Mouse (Mus musculus) liver, embryonic 12.5 days (tissue): ENCODE measurements around the gene Apba2. TPM values are rescaled to one million over a fixed set of nuclear protein-coding genes. Genes with fewer than 3 reads are reported as not detected.

Experiments used
- ATAC-seq: fragments of 200-750 bp; cut with Nextera tagmentation; 2 replicates; pipeline ENCODE4 v1.8.0; 2017; ENCODE audit warnings: moderate number of reproducible peaks, mild to moderate bottlenecking, moderate library complexity
- H3K27ac ChIP-seq: fragments of 300-500 bp; sonication (generic); 2 replicates; pipeline ENCODE4 v1.5.1; 2016; ENCODE audit warnings: mild to moderate bottlenecking
- H3K27me3 ChIP-seq: fragments of 300-500 bp; sonication (generic); replicated peaks from 2 replicates; pipeline ENCODE4 v1.6.1; 2016; ENCODE audit warnings: mild to moderate bottlenecking, moderate library complexity
- H3K36me3 ChIP-seq: fragments of 300-500 bp; sonication (generic); 2 replicates; pipeline ENCODE4 v1.6.1; 2016; ENCODE audit warnings: mild to moderate bottlenecking, moderate library complexity
- H3K4me1 ChIP-seq: fragments of 300-500 bp; sonication (generic); 2 replicates; pipeline ENCODE4 v1.6.1; 2016
- H3K4me2 ChIP-seq: fragments of 300-500 bp; sonication (generic); 2 replicates; pipeline ENCODE4 v1.6.1; 2016; ENCODE audit warnings: mild to moderate bottlenecking, moderate library complexity
- H3K4me3 ChIP-seq: fragments of 300-500 bp; sonication (generic); 2 replicates; pipeline ENCODE4 v1.5.1; 2016; ENCODE audit warnings: mild to moderate bottlenecking, moderate library complexity
- H3K9ac ChIP-seq: fragments of 300-500 bp; sonication (generic); 2 replicates; pipeline ENCODE4 v1.6.1; 2016; ENCODE audit warnings: mild to moderate bottlenecking, moderate library complexity
- H3K9me3 ChIP-seq: fragments of 300-500 bp; sonication (generic); replicated peaks from 2 replicates; pipeline ENCODE4 v1.6.1; 2016; ENCODE audit warnings: mild to moderate bottlenecking, moderate library complexity
- WGBS: fragments of 180-500 bp; shearing (Covaris S2); methylation state at CpG from one replicate; pipeline ENCODE4 v1.1.7; 2016; ENCODE audit not compliant: insufficient replicate concordance; 5-methylcytosine and 5-hydroxymethylcytosine counted together
- polyA plus RNA-seq: library from polyadenylated mRNA; unstranded; fragments of >200 nt; fragmentation: Nextera tagmentation; extraction: Ambion mirVana; gene quantifications from 2 replicates; pipeline ENCODE4 v1.2.1, GENCODE M21; 2016

Apba2 gene
- polyA plus RNA-seq, 1 experiment from 2014 or later: 0.18 TPM

DNA sequence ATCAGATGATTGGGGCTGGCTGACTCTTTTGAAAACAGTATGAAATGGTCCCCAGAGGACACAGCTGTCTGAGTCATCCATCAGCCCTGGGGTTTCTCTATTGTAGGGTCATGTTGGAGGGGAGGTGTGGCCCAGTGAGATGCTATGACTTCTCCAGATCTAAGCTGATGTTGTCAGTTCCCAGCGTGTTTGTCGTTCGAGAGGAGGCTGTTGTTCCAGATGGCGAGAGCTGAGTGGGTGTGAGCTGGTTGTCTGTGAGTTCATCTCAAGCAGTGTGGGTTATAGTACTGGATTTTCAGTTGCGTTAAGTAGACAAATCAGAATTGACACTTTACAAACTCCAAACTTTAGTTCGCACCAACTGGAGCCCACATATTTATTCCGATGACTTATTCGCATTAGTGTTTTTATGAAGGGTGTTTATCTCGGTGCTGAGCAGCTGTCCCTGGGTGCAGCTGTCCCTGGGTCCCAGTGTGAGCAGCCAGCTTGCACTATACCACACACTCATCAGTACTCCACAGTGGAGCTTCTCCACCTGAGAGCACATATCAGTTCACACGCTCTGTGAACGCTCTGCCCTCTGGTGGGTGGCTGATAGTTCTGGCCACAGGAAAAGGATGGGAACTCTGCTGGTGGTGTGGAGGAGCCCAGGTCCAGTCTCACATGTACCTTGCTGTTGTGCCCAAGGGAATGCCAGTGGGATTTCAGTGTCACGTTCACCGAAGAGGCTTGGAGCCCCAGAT lies 208.2 kb downstream of the Apba2 start:
- Histone ChIP-seq H3K4me1 (no peaks in the 10 kb centered on the region), H3K27ac (no peak overlapping the region), H3K4me2 (no peak overlapping the region), H3K27me3 (no peaks in the 10 kb centered on the region), H3K36me3 (no peaks in the 10 kb centered on the region), H3K4me3 (no peak overlapping the region), H3K9me3 (no peaks in the 10 kb centered on the region), H3K9ac (no peak overlapping the region)
- no peak for ATAC-seq
- WGBS: 76% methylated on average over 13 of the region's 13 CpGs

DNA sequence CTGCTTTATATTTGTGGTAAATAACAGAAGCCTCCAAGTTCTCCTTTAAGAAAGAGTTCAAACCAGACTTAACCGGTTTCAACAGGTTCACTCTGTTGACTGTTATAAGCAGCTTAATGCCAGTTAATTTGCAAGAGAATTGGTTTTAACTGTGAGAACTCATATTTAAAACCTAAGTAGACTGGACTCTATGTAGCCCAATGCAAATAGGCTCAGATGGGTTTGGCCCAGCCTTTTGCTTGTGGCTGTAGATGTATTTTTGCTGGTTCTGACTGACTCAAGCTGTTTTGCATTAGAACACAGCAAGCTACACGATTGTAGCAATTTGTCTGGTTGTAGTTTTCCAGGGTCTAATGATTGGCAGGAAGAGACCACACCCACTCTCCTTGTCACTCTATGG lies 214.8 kb downstream of the Apba2 start:
- Histone ChIP-seq H3K4me2 (no peak overlapping the region), H3K9ac (no peak overlapping the region), H3K27ac (no peak overlapping the region), H3K27me3 (no peaks in the 10 kb centered on the region), H3K9me3 (no peaks in the 10 kb centered on the region), H3K36me3 (no peaks in the 10 kb centered on the region), H3K4me1 (no peaks in the 10 kb centered on the region), H3K4me3 (no peak overlapping the region)
- WGBS: 58% methylated on average over 2 of the region's 2 CpGs
- no peak for ATAC-seq

DNA sequence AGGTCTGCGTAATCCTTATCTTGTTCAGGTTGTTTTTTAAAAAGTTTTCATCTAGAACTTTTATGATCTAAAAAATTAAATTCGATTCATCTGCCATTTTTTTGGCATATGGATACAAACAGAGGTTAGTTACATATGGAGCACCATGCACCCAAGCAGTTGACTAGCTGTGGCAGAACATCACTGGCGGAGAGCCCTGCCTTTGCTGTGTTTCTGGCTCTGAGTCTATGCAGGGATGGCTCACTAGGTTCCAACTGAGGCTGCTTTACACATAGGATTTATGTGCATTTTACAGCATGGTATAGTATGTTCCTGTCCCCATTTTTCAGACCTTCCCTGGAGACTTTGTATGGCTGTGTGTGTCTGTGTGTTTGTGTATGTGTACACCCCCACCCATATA lies 221.8 kb downstream of the Apba2 start:
- H3K27ac ChIP-seq: no peak overlapping the region
- no peak for ATAC-seq
- no peaks in the 10 kb centered on the region for H3K9me3 ChIP-seq
- no peaks in the 10 kb centered on the region for H3K4me1 ChIP-seq
- no peaks in the 10 kb centered on the region for H3K27me3 ChIP-seq
- no peak overlapping the region for H3K4me2 ChIP-seq
- no peak overlapping the region for H3K9ac ChIP-seq
- H3K4me3 ChIP-seq: no peak overlapping the region
- H3K36me3 ChIP-seq: no peaks in the 10 kb centered on the region
- 64% methylated on average over 3 of the region's 3 CpGs for WGBS

DNA sequence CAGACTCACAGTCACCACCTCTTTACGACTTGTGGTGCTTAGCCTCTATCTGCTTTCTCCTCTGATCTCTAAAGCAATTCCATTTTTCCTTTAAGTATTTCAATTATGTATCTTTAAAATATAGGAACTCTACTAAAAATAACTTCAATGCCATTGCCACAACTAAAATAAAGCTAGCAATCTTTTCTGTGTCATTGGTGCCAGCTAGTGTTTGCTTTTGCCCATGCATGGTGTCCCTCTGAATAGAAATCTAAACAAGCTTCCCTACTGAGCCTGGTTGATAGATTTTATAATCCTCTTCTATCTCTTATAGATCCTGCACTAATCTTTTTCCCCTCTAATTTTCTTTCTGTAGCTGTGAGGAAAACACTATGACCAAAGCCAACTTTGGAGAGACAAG lies 222.9 kb downstream of the Apba2 start:
- WGBS: 73% methylated on average over 1 of the region's 1 CpGs
- H3K4me3 ChIP-seq: no peak overlapping the region
- no peak overlapping the region for H3K4me2 ChIP-seq
- no peak for ATAC-seq
- no peaks in the 10 kb centered on the region for H3K4me1 ChIP-seq
- H3K27me3 ChIP-seq: no peaks in the 10 kb centered on the region
- no peak overlapping the region for H3K27ac ChIP-seq
- no peak overlapping the region for H3K9ac ChIP-seq
- no peaks in the 10 kb centered on the region for H3K9me3 ChIP-seq
- no peaks in the 10 kb centered on the region for H3K36me3 ChIP-seq

DNA sequence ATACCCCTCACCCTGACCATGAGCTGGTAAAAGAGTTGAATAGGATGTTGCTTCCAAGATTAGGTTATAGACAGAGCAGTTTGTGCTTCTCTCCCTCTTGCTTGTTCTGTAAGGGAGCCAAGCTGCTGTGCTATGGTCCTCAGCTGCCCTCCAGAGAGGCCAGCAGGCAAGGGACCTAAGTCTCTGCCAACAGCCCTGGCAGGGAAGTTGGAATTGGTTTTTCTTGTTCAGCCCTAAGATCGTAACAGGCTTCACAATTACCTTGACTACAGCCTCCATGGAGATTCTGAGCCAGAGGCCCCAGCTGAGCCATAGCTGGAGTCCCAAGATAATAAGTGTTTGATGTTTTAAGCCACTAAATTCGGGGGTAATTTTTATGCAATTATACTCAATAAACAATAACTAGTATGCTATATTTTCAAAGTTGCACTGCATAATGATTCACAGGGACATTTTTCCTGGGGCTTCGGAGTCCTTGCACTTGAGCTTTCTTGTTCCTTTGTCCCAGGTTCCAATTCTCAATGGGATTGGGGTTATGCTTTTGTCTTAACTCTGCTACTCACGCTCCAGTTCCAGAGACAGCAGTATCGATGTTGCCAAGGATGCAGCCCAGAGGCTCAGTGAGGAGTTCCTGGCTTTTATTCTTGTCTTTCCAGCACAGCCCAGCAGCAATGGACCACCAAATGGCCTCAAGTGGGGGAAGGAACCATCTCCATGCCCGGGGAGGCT lies 224.6 kb downstream of the Apba2 start:
- ATAC-seq: no peak
- H3K27ac ChIP-seq: no peak overlapping the region
- H3K9me3 ChIP-seq: no peaks in the 10 kb centered on the region
- H3K4me3 ChIP-seq: no peak overlapping the region
- no peaks in the 10 kb centered on the region for H3K4me1 ChIP-seq
- WGBS: 60% methylated on average over 6 of the region's 6 CpGs
- no peaks in the 10 kb centered on the region for H3K36me3 ChIP-seq
- no peak overlapping the region for H3K4me2 ChIP-seq
- H3K27me3 ChIP-seq: no peaks in the 10 kb centered on the region
- H3K9ac ChIP-seq: no peak overlapping the region

DNA sequence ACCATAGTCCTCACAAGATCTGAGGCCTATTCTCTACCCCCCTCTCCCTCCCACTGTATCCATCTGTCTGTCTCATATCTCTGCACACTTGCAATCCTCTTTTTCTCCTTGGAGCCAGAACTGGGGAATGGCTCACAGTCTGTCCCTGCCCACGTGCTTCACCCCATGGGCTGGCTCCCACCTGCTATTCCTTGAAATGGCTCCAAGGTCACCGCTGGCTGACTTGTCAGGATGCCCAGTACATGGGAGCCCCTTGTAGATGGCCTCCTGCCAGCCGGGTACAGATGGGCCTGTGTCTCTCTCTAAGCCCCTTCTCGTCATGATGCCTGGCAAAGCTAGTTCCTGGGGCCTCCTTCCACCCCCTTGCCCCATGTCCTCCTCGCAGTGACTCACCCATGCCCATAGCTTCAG lies 226.7 kb downstream of the Apba2 start:
- Histone ChIP-seq H3K36me3 (no peaks in the 10 kb centered on the region), H3K9me3 (no peaks in the 10 kb centered on the region), H3K9ac (no peak overlapping the region), H3K4me1 (no peaks in the 10 kb centered on the region), H3K4me2 (no peak overlapping the region), H3K4me3 (no peak overlapping the region), H3K27me3 (no peaks in the 10 kb centered on the region), H3K27ac (no peak overlapping the region)
- WGBS: 59% methylated on average over 5 of the region's 5 CpGs
- no peak for ATAC-seq

DNA sequence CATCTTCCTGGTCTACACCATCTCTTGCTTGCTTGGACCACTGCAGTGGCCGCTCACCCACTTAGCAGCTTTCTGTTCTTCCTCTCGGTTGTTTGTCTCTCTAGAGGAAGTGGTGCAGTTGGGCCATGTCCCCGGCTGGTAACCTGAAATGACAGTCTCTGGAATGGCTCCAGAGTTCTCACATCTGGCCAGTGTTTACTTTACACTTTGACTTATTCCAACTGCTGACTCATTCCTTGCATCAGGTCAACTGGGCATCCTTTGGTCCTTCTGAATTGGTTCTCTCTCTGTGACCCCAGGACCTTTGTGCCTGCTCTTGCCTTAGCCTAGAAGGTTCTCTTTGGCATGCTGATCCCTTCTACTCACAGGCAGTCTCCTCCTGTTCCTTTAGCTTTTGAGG lies 227.3 kb downstream of the Apba2 start:
- Histone ChIP-seq H3K4me1 (no peaks in the 10 kb centered on the region), H3K27me3 (no peaks in the 10 kb centered on the region), H3K4me3 (no peak overlapping the region), H3K4me2 (no peak overlapping the region), H3K36me3 (no peaks in the 10 kb centered on the region), H3K9ac (no peak overlapping the region), H3K27ac (no peak overlapping the region), H3K9me3 (no peaks in the 10 kb centered on the region)
- 42% methylated on average over 3 of the region's 3 CpGs for WGBS
- ATAC-seq: no peak

DNA sequence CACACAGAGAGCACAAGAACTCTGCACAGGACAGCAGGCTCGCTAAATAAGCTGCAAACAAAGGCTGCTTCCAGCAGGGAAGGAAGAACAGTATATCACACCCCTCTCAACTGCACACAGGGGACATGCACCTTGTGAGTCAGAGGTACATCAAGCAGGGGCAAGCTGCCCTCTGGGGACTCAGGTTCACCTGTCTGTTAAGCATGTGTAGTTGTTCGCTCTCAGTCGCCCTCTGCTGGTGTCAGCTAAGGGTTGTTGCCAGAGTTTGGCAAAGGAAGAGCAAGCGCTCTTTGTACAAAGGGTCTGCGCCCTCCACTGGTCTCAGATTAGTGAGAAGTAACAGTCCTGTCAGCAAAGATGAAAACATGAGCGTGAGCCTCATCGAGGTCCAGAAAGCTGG lies 228.3 kb downstream of the Apba2 start:
- no peak for ATAC-seq
- WGBS: 21% methylated on average over 7 of the region's 7 CpGs

DNA sequence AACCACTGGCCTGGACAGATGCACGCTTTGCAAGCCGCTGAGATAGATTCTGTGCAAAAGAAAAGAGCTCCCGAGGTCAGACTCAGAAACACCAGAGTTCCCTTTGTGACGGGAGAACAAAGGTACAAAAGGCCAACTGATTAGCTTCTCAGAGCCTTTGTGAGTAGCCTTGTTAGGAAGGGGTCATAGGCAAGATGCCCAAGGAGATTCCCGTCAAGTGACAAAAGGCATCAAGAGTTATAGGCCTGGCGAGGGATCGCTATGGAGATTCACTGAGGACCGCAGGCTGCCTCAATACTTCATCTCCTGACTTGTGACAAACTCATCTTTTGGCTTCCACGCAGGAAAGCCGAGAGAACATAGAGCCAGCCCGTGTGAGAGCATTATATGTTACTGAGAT lies 237.6 kb downstream of the Apba2 start:
- Histone ChIP-seq H3K9me3 (no peaks in the 10 kb centered on the region), H3K4me3 (no peak overlapping the region), H3K36me3 (no peaks in the 10 kb centered on the region), H3K4me2 (no peak overlapping the region), H3K27ac (no peak overlapping the region), H3K4me1 (no peaks in the 10 kb centered on the region), H3K27me3 (no peaks in the 10 kb centered on the region), H3K9ac (no peak overlapping the region)
- no peak for ATAC-seq
- 71% methylated on average over 11 of the region's 11 CpGs for WGBS

More for the DNA sequence above, 228.3 kb downstream of the Apba2 start:
- Histone ChIP-seq H3K4me2 (no peak overlapping the region), H3K9me3 (no peaks in the 10 kb centered on the region), H3K36me3 (no peaks in the 10 kb centered on the region), H3K9ac (no peak overlapping the region), H3K27ac (no peak overlapping the region), H3K27me3 (no peaks in the 10 kb centered on the region), H3K4me3 (no peak overlapping the region), H3K4me1 (no peaks in the 10 kb centered on the region)

DNA sequence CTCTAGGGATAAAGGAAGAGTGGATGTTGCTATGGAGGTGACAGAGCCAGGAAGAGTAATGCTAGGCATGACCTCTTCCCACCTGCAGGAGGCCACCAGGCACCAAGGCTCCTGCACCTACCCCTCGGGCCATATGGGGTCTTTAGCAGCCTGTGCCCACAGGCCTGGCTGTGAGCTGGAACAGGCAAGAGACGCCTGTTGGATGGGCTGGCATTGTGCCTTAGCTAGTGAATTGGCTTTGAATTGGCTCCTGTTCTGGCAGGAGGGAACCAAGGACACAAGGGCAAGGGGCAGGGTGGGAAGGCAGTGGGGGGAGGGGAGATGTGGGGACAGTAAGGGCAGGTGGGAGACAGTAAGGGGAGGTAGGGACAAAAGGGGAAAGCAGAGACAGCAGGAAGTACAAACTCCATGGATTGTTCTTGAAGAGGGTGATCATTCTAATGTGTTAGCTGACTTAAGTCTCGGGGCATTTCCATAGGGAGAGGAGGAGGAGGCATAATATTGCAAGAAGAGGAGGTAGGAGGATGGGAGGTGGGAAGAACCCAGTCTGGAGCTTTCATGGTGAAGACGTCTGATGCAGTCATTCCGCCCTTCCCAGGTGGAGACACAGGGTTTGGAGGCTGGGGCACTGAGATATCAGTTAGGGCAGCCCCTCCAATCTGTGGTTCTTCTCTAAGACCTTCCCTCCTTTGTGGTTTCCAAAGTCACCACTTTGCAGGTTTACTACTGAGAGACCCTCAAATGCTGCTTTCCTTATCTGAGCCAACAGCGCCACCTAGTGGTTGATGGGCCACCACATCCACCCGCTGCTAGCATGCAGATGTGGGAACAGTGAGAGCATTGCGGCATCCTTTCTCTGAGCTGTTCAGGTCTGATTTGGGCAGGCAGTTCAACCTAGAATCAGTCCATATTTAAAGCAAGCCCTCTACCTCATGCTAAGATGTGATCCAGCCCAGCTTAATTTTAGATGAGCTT lies 240.1 kb downstream of the Apba2 start:
- no peak for ATAC-seq
- no peaks in the 10 kb centered on the region for H3K27me3 ChIP-seq
- H3K4me1 ChIP-seq: no peaks in the 10 kb centered on the region
- H3K4me3 ChIP-seq: no peak overlapping the region
- no peak overlapping the region for H3K9ac ChIP-seq
- H3K9me3 ChIP-seq: no peaks in the 10 kb centered on the region
- H3K4me2 ChIP-seq: no peak overlapping the region
- no peaks in the 10 kb centered on the region for H3K36me3 ChIP-seq
- no peak overlapping the region for H3K27ac ChIP-seq
- 29% methylated on average over 8 of the region's 8 CpGs for WGBS

DNA sequence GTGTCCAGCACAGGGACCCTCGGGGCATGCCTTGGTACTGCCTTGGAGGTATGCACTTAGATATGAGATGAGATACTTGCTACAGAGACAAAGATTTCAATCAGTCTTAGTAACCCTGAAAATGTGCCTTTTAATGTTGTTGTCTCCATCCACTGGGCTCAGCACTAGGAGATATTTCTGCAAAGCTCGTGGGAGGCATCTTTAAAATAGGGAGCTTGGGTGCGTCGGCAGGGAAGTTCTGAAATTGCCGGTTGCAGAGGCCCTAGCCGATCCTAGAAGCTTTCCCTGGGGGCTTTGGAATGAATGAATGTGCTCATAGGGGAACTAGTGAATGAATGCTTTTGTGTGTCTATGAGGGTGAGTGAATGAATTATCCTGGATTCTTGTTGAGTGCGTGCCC lies 242.1 kb downstream of the Apba2 start:
- no peak overlapping the region for H3K27ac ChIP-seq
- no peak for ATAC-seq
- H3K9me3 ChIP-seq: no peaks in the 10 kb centered on the region
- H3K4me3 ChIP-seq: no peak overlapping the region
- H3K4me2 ChIP-seq: no peak overlapping the region
- H3K4me1 ChIP-seq: no peaks in the 10 kb centered on the region
- 74% methylated on average over 7 of the region's 7 CpGs for WGBS
- H3K36me3 ChIP-seq: no peaks in the 10 kb centered on the region
- H3K9ac ChIP-seq: no peak overlapping the region
- no peaks in the 10 kb centered on the region for H3K27me3 ChIP-seq

DNA sequence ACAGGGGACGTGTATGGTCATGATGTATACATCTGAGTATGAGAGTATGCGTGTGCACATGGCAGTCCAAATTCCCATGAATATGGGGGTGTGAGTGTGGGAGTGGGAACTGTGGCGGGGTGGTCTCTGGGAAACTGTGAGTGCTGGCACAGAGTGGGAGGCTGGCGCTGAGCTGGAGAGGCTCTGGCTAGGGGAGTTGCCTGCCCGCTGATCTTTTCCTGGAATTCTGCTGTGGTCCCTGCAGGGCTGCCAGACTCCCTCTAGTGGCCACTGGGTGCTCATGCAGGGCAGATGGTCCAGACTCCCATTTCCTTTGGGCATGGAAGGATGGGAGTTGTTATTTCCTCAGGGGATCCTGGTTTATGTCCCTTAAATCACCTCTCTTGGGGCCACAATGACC lies 250.0 kb downstream of the Apba2 start:
- Histone ChIP-seq H3K4me3 (no peak overlapping the region), H3K9me3 (no peaks in the 10 kb centered on the region), H3K4me1 (no peaks in the 10 kb centered on the region), H3K4me2 (no peak overlapping the region), H3K9ac (no peak overlapping the region), H3K36me3 (no peaks in the 10 kb centered on the region), H3K27ac (no peak overlapping the region), H3K27me3 (no peaks in the 10 kb centered on the region)
- WGBS: 30% methylated on average over 5 of the region's 5 CpGs
- no peak for ATAC-seq
